12 mouse cellular contexts compared by ENCODE assay signal in the genomic region with DNA sequence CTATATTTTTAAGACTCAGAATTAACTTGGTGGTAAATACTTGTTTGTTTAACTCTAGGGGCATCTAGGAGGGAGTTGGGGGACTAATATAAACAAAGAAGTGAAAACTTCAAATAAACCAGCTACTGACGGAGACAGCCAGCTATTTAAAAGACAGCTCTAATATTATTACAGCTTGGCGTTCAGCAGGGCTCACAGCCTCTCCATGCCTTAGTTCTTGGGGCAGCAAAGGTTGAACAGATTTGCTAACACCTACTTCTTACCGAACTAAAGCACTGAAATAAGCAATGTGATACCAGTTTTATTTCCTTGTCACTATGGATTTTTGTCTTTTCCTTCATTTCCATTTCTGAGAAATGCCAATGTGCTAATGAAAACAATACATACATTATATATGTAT. TPM values are rescaled to one million over a fixed set of nuclear protein-coding genes. Genes with fewer than 3 reads are reported as not detected.
DNase-seq lines count a peak whose midpoint lies in the region; ATAC-seq and TF ChIP-seq lines count a peak whose summit lies in the region.
"Had no signal": no experiment of that assay in that cellular context is flagged by ENCODE, and none has a peak within 500 bp of the region (broad histone marks: within the 10 kb centered on the region; RNA-seq: fewer than 3 reads in every experiment).

No protein-coding gene starts in this region.

- peaks cover 81% of the 10 kb centered on the region for H3K27me3 ChIP-seq in hindbrain, embryonic 11.5 days (ENCODE audit: control insufficient read depth, insufficient read depth, low read length)
- H3K27me3 ChIP-seq in hindbrain, embryonic 16.5 days (replicated peaks; ENCODE audit: control insufficient read depth, insufficient read depth, low read length): peaks cover 43% of the 10 kb centered on the region
- H3K27me3 ChIP-seq in stomach, embryonic 14.5 days (ENCODE audit: control insufficient read depth, insufficient read depth, low read length): peaks cover 49% of the 10 kb centered on the region
- peaks cover 16% of the 10 kb centered on the region; the same call in 1 of the 2 replicates for H3K27me3 ChIP-seq in stomach, postnatal 0 days (ENCODE audit: control insufficient read depth, insufficient read depth, low read length)
- peaks cover 88% of the 10 kb centered on the region for H3K27me3 ChIP-seq in hindbrain, embryonic 14.5 days (ENCODE audit: control insufficient read depth, insufficient read depth, low read length)

- H3K27ac ChIP-seq in hindbrain, embryonic 11.5 days (ENCODE audit: low read depth, low read length): no peak overlapping the region
- no peak overlapping the region for H3K27ac ChIP-seq in hindbrain, embryonic 16.5 days (ENCODE audit: low read depth, low read length)
- H3K27ac ChIP-seq in stomach, embryonic 14.5 days (ENCODE audit: low read length): no peak overlapping the region
- no peak overlapping the region for H3K27ac ChIP-seq in stomach, postnatal 0 days (replicated peaks)
- H3K27ac ChIP-seq in hindbrain, embryonic 14.5 days: no peak overlapping the region
- H3K27ac ChIP-seq: macrophage had no signal

- WGBS in hindbrain, embryonic 11.5 days: 7% methylated on average over 3 of the region's 3 CpGs
- WGBS in hindbrain, embryonic 16.5 days: 7% methylated on average over 3 of the region's 3 CpGs
- WGBS in stomach, embryonic 14.5 days: 4% methylated on average over 3 of the region's 3 CpGs
- 25% methylated on average over 3 of the region's 3 CpGs for WGBS in stomach, postnatal 0 days
- WGBS in hindbrain, embryonic 14.5 days: 4% methylated on average over 3 of the region's 3 CpGs

- H3K36me3 ChIP-seq in hindbrain, embryonic 11.5 days (ENCODE audit: control insufficient read depth, insufficient read depth, low read length): no peaks in the 10 kb centered on the region
- no peaks in the 10 kb centered on the region for H3K36me3 ChIP-seq in hindbrain, embryonic 16.5 days (ENCODE audit: control insufficient read depth, insufficient read depth, low read length)
- H3K36me3 ChIP-seq in stomach, embryonic 14.5 days (ENCODE audit: control insufficient read depth, insufficient read depth, low read length): no peaks in the 10 kb centered on the region
- H3K36me3 ChIP-seq in stomach, postnatal 0 days (ENCODE audit: control insufficient read depth, insufficient read depth, low read length): no peaks in the 10 kb centered on the region
- no peaks in the 10 kb centered on the region for H3K36me3 ChIP-seq in hindbrain, embryonic 14.5 days (replicated peaks; ENCODE audit: control insufficient read depth, insufficient read depth)

- H3K9me3 ChIP-seq in hindbrain, embryonic 11.5 days (ENCODE audit: control insufficient read depth, low read length): no peaks in the 10 kb centered on the region
- no peaks in the 10 kb centered on the region for H3K9me3 ChIP-seq in hindbrain, embryonic 16.5 days (ENCODE audit: control insufficient read depth, low read length)
- no peaks in the 10 kb centered on the region for H3K9me3 ChIP-seq in stomach, embryonic 14.5 days (ENCODE audit: control insufficient read depth, low read depth, low read length)
- no peaks in the 10 kb centered on the region for H3K9me3 ChIP-seq in stomach, postnatal 0 days (ENCODE audit: control insufficient read depth, low read length)
- no peaks in the 10 kb centered on the region for H3K9me3 ChIP-seq in hindbrain, embryonic 14.5 days (ENCODE audit: control insufficient read depth, low read length)

- no peak overlapping the region for H3K4me2 ChIP-seq in hindbrain, embryonic 11.5 days (replicated peaks; ENCODE audit: low read depth, low read length)
- H3K4me2 ChIP-seq in hindbrain, embryonic 16.5 days (ENCODE audit: low read length): no peak overlapping the region
- H3K4me2 ChIP-seq in stomach, embryonic 14.5 days (replicated peaks; ENCODE audit: low read depth, low read length): peak overlapping the region; percentile 25
- H3K4me2 ChIP-seq in stomach, postnatal 0 days (replicated peaks; ENCODE audit: low read depth): no peak overlapping the region
- no peak overlapping the region for H3K4me2 ChIP-seq in hindbrain, embryonic 14.5 days (replicated peaks)

- DNase-seq in hindbrain, embryonic 11.5 days (ENCODE audit: low spot score): peak; percentile 41
- no peak for DNase-seq in stomach, postnatal 0 days (ENCODE audit: low spot score)
- peak; percentile 40 for DNase-seq in hindbrain, embryonic 14.5 days (ENCODE audit: low spot score)
- DNase-seq in spleen, postnatal 36 days (ENCODE audit: low spot score in 2 of 2): no peak
- DNase-seq: gastrocnemius, postnatal 36 days; kidney, adult 11 months had no signal

- no peak for TF ChIP-seq EP300 in stomach, postnatal 0 days (optimal IDR thresholded peaks at IDR 0.05)

- peaks cover 15% of the 10 kb centered on the region for H3K4me1 ChIP-seq in hindbrain, embryonic 11.5 days (replicated peaks; ENCODE audit: control insufficient read depth, insufficient read depth, low read length)
- H3K4me1 ChIP-seq in hindbrain, embryonic 16.5 days (ENCODE audit: control insufficient read depth, insufficient read depth, low read depth, low read length): peaks cover 12% of the 10 kb centered on the region
- 0 out of 2 replicates have a peak, but pooled peaks cover 7% of the 10 kb centered on the region for H3K4me1 ChIP-seq in stomach, embryonic 14.5 days (ENCODE audit: control insufficient read depth, insufficient read depth, low read length)
- H3K4me1 ChIP-seq in stomach, postnatal 0 days (replicated peaks; ENCODE audit: control insufficient read depth, insufficient read depth): no peaks in the 10 kb centered on the region
- H3K4me1 ChIP-seq in hindbrain, embryonic 14.5 days (replicated peaks; ENCODE audit: control insufficient read depth, insufficient read depth, low read length): peaks cover 7% of the 10 kb centered on the region; the same call in 1 of the 2 replicates

- ATAC-seq in hindbrain, embryonic 11.5 days (ENCODE audit: low FRiP score): no peak
- no peak for ATAC-seq in hindbrain, embryonic 16.5 days
- ATAC-seq in stomach, embryonic 14.5 days (ENCODE audit: insufficient number of reproducible peaks, insufficient read depth, low FRiP score, low read depth): no peak
- no peak for ATAC-seq in stomach, postnatal 0 days (ENCODE audit: low FRiP score, low TSS enrichment)
- no peak for ATAC-seq in hindbrain, embryonic 14.5 days (ENCODE audit: low FRiP score)
- no peak for ATAC-seq in megakaryocyte-erythroid progenitor cell, adult 5-6 weeks (replicated peaks; ENCODE audit: low FRiP score, low TSS enrichment, poor library complexity, severe bottlenecking)

- peak overlapping the region; percentile 17; the same call in 1 of the 2 replicates for H3K4me3 ChIP-seq in hindbrain, embryonic 11.5 days (ENCODE audit: low read depth, low read length)
- no peak overlapping the region for H3K4me3 ChIP-seq in hindbrain, embryonic 16.5 days (ENCODE audit: low read length)
- peak overlapping the region; percentile 17; the same call in 1 of the 2 replicates for H3K4me3 ChIP-seq in stomach, embryonic 14.5 days (ENCODE audit: low read depth, low read length)
- H3K4me3 ChIP-seq in stomach, postnatal 0 days (ENCODE audit: low read depth, low read length): no peak overlapping the region
- H3K4me3 ChIP-seq in hindbrain, embryonic 14.5 days (replicated peaks; ENCODE audit: low read length): no peak overlapping the region; the same call in 1 of the 2 replicates

- H3K9ac ChIP-seq in hindbrain, embryonic 11.5 days (ENCODE audit: low read depth, low read length): no peak overlapping the region
- no peak overlapping the region for H3K9ac ChIP-seq in hindbrain, embryonic 16.5 days (ENCODE audit: low read depth, low read length)
- no peak overlapping the region for H3K9ac ChIP-seq in stomach, embryonic 14.5 days (replicated peaks; ENCODE audit: low read depth, low read length)
- H3K9ac ChIP-seq in stomach, postnatal 0 days (ENCODE audit: low read length): no peak overlapping the region
- no peak overlapping the region for H3K9ac ChIP-seq in hindbrain, embryonic 14.5 days

- no peak for TF ChIP-seq CTCF in stomach, postnatal 0 days (IDR thresholded peaks at IDR 0.05; ENCODE audit: low read depth)

RNA-seq across cellular contexts. Expression of a gene that starts 2.4 kb away (rescaled TPM):
- 23.6 and 29.4 TPM in 2 replicates for polyA plus RNA-seq in hindbrain, embryonic 11.5 days (2014; fragmentation: Nextera tagmentation; extraction: Ambion mirVana)
- 0.34 and 1.0 TPM in 2 replicates for polyA plus RNA-seq in hindbrain, embryonic 16.5 days (2015; fragmentation: Nextera tagmentation; extraction: Ambion mirVana)
- 7.5 and 8.2 TPM in 2 replicates for polyA plus RNA-seq in stomach, embryonic 14.5 days (2014; fragmentation: Nextera tagmentation; extraction: Ambion mirVana)
- 2.9 and 3.4 TPM in 2 replicates for polyA plus RNA-seq in stomach, postnatal 0 days (2015; fragmentation: Nextera tagmentation; extraction: Ambion mirVana)
- polyA plus RNA-seq in hindbrain, embryonic 14.5 days (2014; fragmentation: Nextera tagmentation; extraction: Ambion mirVana): 1.5 and 1.9 TPM in 2 replicates
- not detected in 2 replicates for total RNA-seq in megakaryocyte-erythroid progenitor cell, adult 5-6 weeks (2014; fragmentation: Nextera tagmentation)
- total RNA-seq in megakaryocyte-erythroid progenitor cell, adult 5-6 weeks (2017): not detected in 2 replicates
- polyA plus RNA-seq: macrophage had no signal

RNA-seq across cellular contexts. Expression of a gene that starts 31.6 kb away (rescaled TPM):
- polyA plus RNA-seq in hindbrain, embryonic 11.5 days (2014; fragmentation: Nextera tagmentation; extraction: Ambion mirVana): 1.5 and 2.9 TPM in 2 replicates
- 0.24 and 0.42 TPM in 2 replicates for polyA plus RNA-seq in hindbrain, embryonic 16.5 days (2015; fragmentation: Nextera tagmentation; extraction: Ambion mirVana)
- not detected in 2 replicates for polyA plus RNA-seq in stomach, embryonic 14.5 days (2014; fragmentation: Nextera tagmentation; extraction: Ambion mirVana)
- polyA plus RNA-seq in stomach, postnatal 0 days (2015; fragmentation: Nextera tagmentation; extraction: Ambion mirVana): not detected in 2 replicates
- polyA plus RNA-seq in hindbrain, embryonic 14.5 days (2014; fragmentation: Nextera tagmentation; extraction: Ambion mirVana): 0.68 TPM in 1 of 2 replicates, not detected in the other
- total RNA-seq in megakaryocyte-erythroid progenitor cell, adult 5-6 weeks (2014; fragmentation: Nextera tagmentation): not detected in 2 replicates
- total RNA-seq in megakaryocyte-erythroid progenitor cell, adult 5-6 weeks (2017): not detected in 2 replicates
- total RNA-seq: gastrocnemius, postnatal 36 days; layer of hippocampus, postnatal 10 days; liver, adult 2 months had no signal
- polyA plus RNA-seq: liver, adult 2 months; macrophage had no signal

Comparison
In these comparisons a context has a peak if more than half of its experiments do, and no peak if none do; other contexts are left out.
1. H3K4me3 ChIP-seq: peak in hindbrain, embryonic 11.5 days (single experiment) and stomach, embryonic 14.5 days (single experiment); none in hindbrain, embryonic 16.5 days (single experiment), stomach, postnatal 0 days (single experiment) and hindbrain, embryonic 14.5 days (single experiment).
2. DNase-seq: peak in hindbrain, embryonic 11.5 days (single experiment) and hindbrain, embryonic 14.5 days (single experiment); none in stomach, postnatal 0 days (single experiment) and spleen, postnatal 36 days (0 of 2).